Mouse (Mus musculus) ES-Bruce4 (cell line): ENCODE measurements around the gene Asrgl1. TPM values are rescaled to one million over a fixed set of nuclear protein-coding genes. Genes with fewer than 3 reads are reported as not detected.

Experiments
- H3K27ac ChIP-seq: 2 replicates; pipeline ENCODE4 v1.5.1; 2012; ENCODE audit warnings: low read length, inconsistent platforms; ENCODE audit not compliant: insufficient read depth
- H3K27me3 ChIP-seq: 2 replicates; pipeline ENCODE4 v1.6.1; 2012; ENCODE audit warnings: mild to moderate bottlenecking, low read length, inconsistent platforms; ENCODE audit not compliant: control insufficient read depth, poor library complexity, insufficient read depth, severe bottlenecking
- H3K36me3 ChIP-seq: 2 replicates; pipeline ENCODE4 v1.6.1; 2012; ENCODE audit warnings: inconsistent platforms, mild to moderate bottlenecking, low read length, moderate library complexity; ENCODE audit not compliant: control insufficient read depth, poor library complexity, insufficient read depth, severe bottlenecking
- H3K4me1 ChIP-seq: one replicate; pipeline ENCODE4 v1.8.1; 2011; ENCODE audit warnings: low read length; ENCODE audit not compliant: control insufficient read depth, insufficient read depth
- H3K4me3 ChIP-seq: 2 replicates; pipeline ENCODE4 v1.5.1; 2011; ENCODE audit warnings: low read depth, mild to moderate bottlenecking, low read length
- H3K9ac ChIP-seq: 2 replicates; pipeline ENCODE4 v1.6.1; 2012; ENCODE audit warnings: low read depth, mild to moderate bottlenecking, inconsistent platforms; ENCODE audit not compliant: poor library complexity, severe bottlenecking
- H3K9me3 ChIP-seq: replicated peaks from 2 replicates; pipeline ENCODE4 v1.6.1; 2012; ENCODE audit warnings: mild to moderate bottlenecking, low read length, inconsistent platforms; ENCODE audit not compliant: control insufficient read depth, poor library complexity, insufficient read depth, severe bottlenecking
- CTCF ChIP-seq: IDR thresholded peaks from one replicate; pipeline ENCODE4 v1.8.1; 2011; ENCODE audit warnings: low read depth, low read length
- EP300 ChIP-seq: IDR thresholded peaks from 2 replicates; pipeline ENCODE4 v1.6.1; 2011; ENCODE audit warnings: low read depth, low read length; ENCODE audit not compliant: insufficient read depth
- POLR2A ChIP-seq: IDR thresholded peaks from one replicate; pipeline ENCODE4 v1.8.1; 2011; ENCODE audit warnings: low read length; ENCODE audit not compliant: insufficient read depth
- polyA plus RNA-seq: library from polyadenylated mRNA; stranded (reverse); fragments of >200 nt; gene quantifications from 2 replicates; pipeline ENCODE4 v1.2.4, GENCODE M21; 2011; ENCODE audit warnings: low read depth; ENCODE audit not compliant: missing spikeins, insufficient read depth, insufficient read length

The Asrgl1 gene
- polyA plus RNA-seq, 1 experiment, result 23.3 TPM

- Histone ChIP-seq H3K27me3 (no peaks in the 10 kb centered on the region), H3K9ac (no peak overlapping the region), H3K9me3 (no peaks in the 10 kb centered on the region), H3K36me3 (no peaks in the 10 kb centered on the region), H3K4me1 (no peaks in the 10 kb centered on the region), H3K27ac (no peak overlapping the region), H3K4me3 (no peak overlapping the region)
- TF ChIP-seq EP300 (no peak), CTCF (no peak), POLR2A (no peak)
Observed at GRCm38 (mm10) chr19:9083010-9083355, 52.5 kb downstream of the Asrgl1 start.

- Histone ChIP-seq H3K9ac (no peak overlapping the region), H3K27me3 (no peaks in the 10 kb centered on the region)
- TF ChIP-seq EP300, result 0 out of 2 replicates have a peak, but pooled peaks have one; percentile 41
- peak; percentile 92 for TF ChIP-seq CTCF
- no peak for TF ChIP-seq POLR2A
Observed at GRCm38 (mm10) chr19:9082191-9083009, 53.0 kb downstream of the Asrgl1 start.

GRCm38 (mm10) chr19:9081311-9082190 is 53.9 kb downstream of the Asrgl1 start:
- TF ChIP-seq POLR2A (no peak), EP300 (0 out of 2 replicates have a peak, but pooled peaks have one; percentile 64), CTCF (no peak)
- Histone ChIP-seq H3K27me3 (no peaks in the 10 kb centered on the region), H3K4me3 (no peak overlapping the region), H3K9ac (no peak overlapping the region), H3K4me1 (no peaks in the 10 kb centered on the region), H3K36me3 (no peaks in the 10 kb centered on the region), H3K9me3 (no peaks in the 10 kb centered on the region), H3K27ac (peak overlapping the region; percentile 72)

More at GRCm38 (mm10) chr19:9082191-9083009, 53.0 kb downstream of the Asrgl1 start:
- Histone ChIP-seq H3K4me3 (no peak overlapping the region), H3K27ac (peak overlapping the region; percentile 72), H3K9me3 (no peaks in the 10 kb centered on the region), H3K4me1 (no peaks in the 10 kb centered on the region), H3K36me3 (no peaks in the 10 kb centered on the region)

GRCm38 (mm10) chr19:9079916-9080315 is 55.5 kb downstream of the Asrgl1 start:
- Histone ChIP-seq H3K36me3 (no peaks in the 10 kb centered on the region), H3K4me3 (no peak overlapping the region), H3K4me1 (no peaks in the 10 kb centered on the region), H3K9ac (no peak overlapping the region), H3K9me3 (no peaks in the 10 kb centered on the region), H3K27me3 (no peaks in the 10 kb centered on the region), H3K27ac (no peak overlapping the region)
- TF ChIP-seq POLR2A, result no peak
- no peak for TF ChIP-seq EP300
- no peak for TF ChIP-seq CTCF

- no peak overlapping the region for H3K9ac ChIP-seq
Observed at GRCm38 (mm10) chr19:9076982-9077660, 58.3 kb downstream of the Asrgl1 start.

More at GRCm38 (mm10) chr19:9076982-9077660, 58.3 kb downstream of the Asrgl1 start:
- Histone ChIP-seq H3K27me3 (no peaks in the 10 kb centered on the region), H3K27ac (no peak overlapping the region), H3K36me3 (no peaks in the 10 kb centered on the region), H3K9me3 (no peaks in the 10 kb centered on the region), H3K4me1 (no peaks in the 10 kb centered on the region), H3K4me3 (no peak overlapping the region)
- TF ChIP-seq POLR2A (no peak), EP300 (no peak), CTCF (no peak)
